Mouse (Mus musculus) forebrain, embryonic 12.5 days (tissue): ENCODE data around the gene Diablo. TPM values are rescaled to one million over a fixed set of nuclear protein-coding genes. Genes with fewer than 3 reads are reported as not detected.
A peak's percentile ranks its signal among the peaks of the same experiment; 100 is the strongest.

ENCODE experiments used
- ATAC-seq: fragments of 200-750 bp; cut with Nextera tagmentation; 2 replicates; pipeline ENCODE4 v1.8.0; 2017; ENCODE audit warnings: moderate TSS enrichment; ENCODE audit not compliant: low FRiP score
- H3K27ac ChIP-seq: fragments of 300-500 bp; sonication (generic); 2 replicates; pipeline ENCODE4 v1.5.1; 2016; ENCODE audit warnings: mild to moderate bottlenecking
- H3K27me3 ChIP-seq: fragments of 300-500 bp; sonication (generic); 2 replicates; pipeline ENCODE4 v1.6.1; 2016; ENCODE audit warnings: mild to moderate bottlenecking
- H3K36me3 ChIP-seq: fragments of 300-500 bp; sonication (generic); replicated peaks from 2 replicates; pipeline ENCODE4 v1.6.1; 2016; ENCODE audit warnings: mild to moderate bottlenecking
- H3K4me1 ChIP-seq: fragments of 300-500 bp; sonication (generic); 2 replicates; pipeline ENCODE4 v1.6.1; 2016
- H3K4me2 ChIP-seq: fragments of 300-500 bp; sonication (generic); 2 replicates; pipeline ENCODE4 v1.6.1; 2016; ENCODE audit warnings: mild to moderate bottlenecking, moderate library complexity
- H3K4me3 ChIP-seq: fragments of 300-500 bp; sonication (generic); replicated peaks from 2 replicates; pipeline ENCODE4 v1.5.1; 2016; ENCODE audit warnings: mild to moderate bottlenecking
- H3K9ac ChIP-seq: fragments of 300-500 bp; sonication (generic); 2 replicates; pipeline ENCODE4 v1.6.1; 2016; ENCODE audit warnings: mild to moderate bottlenecking
- H3K9me3 ChIP-seq: fragments of 300-500 bp; sonication (generic); 2 replicates; pipeline ENCODE4 v1.6.1; 2016
- WGBS: fragments of 180-500 bp; shearing (Covaris S2); methylation state at CpG from one replicate; pipeline ENCODE4 v1.1.7; 2016; 5-methylcytosine and 5-hydroxymethylcytosine counted together
- microRNA-seq: library from miRNA; unstranded; fragments of <30 nt; microRNA quantifications from one replicate; pipeline ENCODE4, GENCODE M21; 2017
- polyA plus RNA-seq: library from polyadenylated mRNA; unstranded; fragments of >200 nt; fragmentation: Nextera tagmentation; extraction: Ambion mirVana; gene quantifications from 2 replicates; pipeline ENCODE4 v1.2.1, GENCODE M21; 2016

Gene Diablo
- polyA plus RNA-seq, 1 experiment from 2014 or later, result 128 TPM

- Histone ChIP-seq H3K9ac (peak within 1 kb of the TSS; percentile 33; the same call in 1 of the 2 replicates), H3K9me3 (no peaks in the 10 kb centered on the region), H3K4me1 (peaks cover 8% of the 10 kb centered on the region), H3K27me3 (peaks cover 8% of the 10 kb centered on the region; the same call in 1 of the 2 replicates), H3K4me3 (peak within 1 kb of the TSS; percentile 25), H3K36me3 (no peaks in the 10 kb centered on the region), H3K27ac (no peak within 1 kb of the TSS), H3K4me2 (peak within 1 kb of the TSS; percentile 56)
- WGBS, result 6% methylated on average over 25 of the region's 25 CpGs
- ATAC-seq, result peak; percentile 69
Measured at GRCm38 (mm10) chr5:123489112-123489785, 34.7 kb downstream of the Diablo start, which contains the start of the genes Lrrc43 and Il31. Gene Lrrc43 (plus strand): TSS chr5:123489305. Gene Il31 (minus strand): TSS chr5:123489489.

- H3K36me3 ChIP-seq, result no peaks in the 10 kb centered on the region
- H3K9me3 ChIP-seq, result no peaks in the 10 kb centered on the region
- WGBS, result 90% methylated on average over 11 of the region's 11 CpGs
- no peak overlapping the region for H3K27ac ChIP-seq
- H3K4me3 ChIP-seq, result no peak overlapping the region
- H3K27me3 ChIP-seq, result peaks cover 8% of the 10 kb centered on the region; the same call in 1 of the 2 replicates
- no peak overlapping the region for H3K9ac ChIP-seq
- H3K4me1 ChIP-seq, result peaks cover 8% of the 10 kb centered on the region
- ATAC-seq, result no peak
- no peak overlapping the region for H3K4me2 ChIP-seq
Measured at GRCm38 (mm10) chr5:123487659-123488395, 36.1 kb downstream of the Diablo start.

- H3K27me3 ChIP-seq, result no peaks in the 10 kb centered on the region
- ATAC-seq, result no peak
- H3K4me2 ChIP-seq, result no peak overlapping the region
- no peaks in the 10 kb centered on the region for H3K9me3 ChIP-seq
- WGBS, result 74% methylated on average over 5 of the region's 5 CpGs
- no peaks in the 10 kb centered on the region; the same call in 1 of the 2 replicates for H3K4me1 ChIP-seq
- no peak overlapping the region for H3K9ac ChIP-seq
- H3K4me3 ChIP-seq, result no peak overlapping the region
- H3K27ac ChIP-seq, result no peak overlapping the region
- no peaks in the 10 kb centered on the region for H3K36me3 ChIP-seq
Measured at GRCm38 (mm10) chr5:123473817-123474216, 50.2 kb downstream of the Diablo start.

- Histone ChIP-seq H3K36me3 (no peaks in the 10 kb centered on the region), H3K4me1 (no peaks in the 10 kb centered on the region; the same call in 1 of the 2 replicates), H3K27ac (no peak overlapping the region), H3K9ac (no peak overlapping the region), H3K9me3 (no peaks in the 10 kb centered on the region), H3K4me2 (no peak overlapping the region), H3K27me3 (no peaks in the 10 kb centered on the region), H3K4me3 (no peak overlapping the region)
- WGBS, result 74% methylated on average over 10 of the region's 10 CpGs
- no peak for ATAC-seq
Measured at GRCm38 (mm10) chr5:123470784-123471400, 53.1 kb downstream of the Diablo start.

GRCm38 (mm10) chr5:123464638-123465037 is 59.3 kb downstream of the Diablo start:
- no peak overlapping the region for H3K27ac ChIP-seq
- no peaks in the 10 kb centered on the region for H3K36me3 ChIP-seq
- H3K4me3 ChIP-seq, result no peak overlapping the region
- H3K9ac ChIP-seq, result no peak overlapping the region
- H3K4me2 ChIP-seq, result no peak overlapping the region
- no peak for ATAC-seq
- no peaks in the 10 kb centered on the region for H3K4me1 ChIP-seq
- no peaks in the 10 kb centered on the region for H3K27me3 ChIP-seq
- H3K9me3 ChIP-seq, result no peaks in the 10 kb centered on the region
- 80% methylated on average over 1 of the region's 1 CpGs for WGBS

GRCm38 (mm10) chr5:123461420-123461819 is 62.6 kb downstream of the Diablo start:
- Histone ChIP-seq H3K4me3 (no peak overlapping the region), H3K27ac (no peak overlapping the region), H3K4me1 (no peaks in the 10 kb centered on the region), H3K36me3 (no peaks in the 10 kb centered on the region; the same call in 1 of the 2 replicates), H3K4me2 (no peak overlapping the region), H3K9ac (no peak overlapping the region), H3K27me3 (no peaks in the 10 kb centered on the region), H3K9me3 (no peaks in the 10 kb centered on the region)
- no peak for ATAC-seq
- 60% methylated on average over 5 of the region's 5 CpGs for WGBS

Small RNA genes lying within 50 kb of the gene (microRNA-seq; reads per million reads assigned to microRNA genes)
- gene Mir7647, result 1.5 reads per million

Other genes with a start within 250 kb of the Diablo start
- gene Bcl7a, start 180.3 kb downstream of the Diablo start, polyA plus RNA-seq, result 64.4 and 66.5 TPM in 2 replicates
- gene Mlxip, start 129.4 kb downstream of the Diablo start, polyA plus RNA-seq, result 19.0 and 19.8 TPM in 2 replicates
- not detected in 2 replicates for gene Lrrc43, start 34.9 kb downstream of the Diablo start, polyA plus RNA-seq
- not detected in 2 replicates for gene Il31, start 34.7 kb downstream of the Diablo start, polyA plus RNA-seq
- gene B3gnt4, start 13.7 kb downstream of the Diablo start, polyA plus RNA-seq, result 1.8 and 2.1 TPM in 2 replicates
- 0.38 and 0.69 TPM in 2 replicates for gene Gm49027, start 1.3 kb upstream of the Diablo start, polyA plus RNA-seq
- 35.7 and 35.8 TPM in 2 replicates for gene Vps33a, start 48.9 kb upstream of the Diablo start, polyA plus RNA-seq
- gene Clip1, start 160.4 kb upstream of the Diablo start, polyA plus RNA-seq, result 72.0 and 72.7 TPM in 2 replicates
- gene Zcchc8, start 196.9 kb upstream of the Diablo start, polyA plus RNA-seq, result 103 and 109 TPM in 2 replicates
- gene Rsrc2, start 225.2 kb upstream of the Diablo start, polyA plus RNA-seq, result 166 and 179 TPM in 2 replicates
- gene Kntc1, start 225.5 kb upstream of the Diablo start, polyA plus RNA-seq, result 49.4 and 51.8 TPM in 2 replicates